Mouse (Mus musculus) thymus, adult 2 months (tissue): ENCODE results near the gene Gm20605.

Experiments
- CTCF ChIP-seq: fragments of 200-500 bp; IDR thresholded peaks from 2 replicates; pipeline ENCODE4 v1.5.1; 2012; ENCODE audit warnings: mild to moderate bottlenecking, control low read depth, low read length, moderate library complexity, borderline replicate concordance; ENCODE audit not compliant: control insufficient read depth, poor library complexity, insufficient read depth; ENCODE audit errors: extremely low read depth
- POLR2A ChIP-seq: fragments of 200-500 bp; IDR thresholded peaks from 2 replicates; pipeline ENCODE4 v1.6.1; 2012; ENCODE audit warnings: mild to moderate bottlenecking, low read length, control low read depth, moderate library complexity; ENCODE audit not compliant: control insufficient read depth, poor library complexity, insufficient read depth; ENCODE audit errors: extremely low read depth

- TF ChIP-seq CTCF (no peak), POLR2A (no peak)
These were observed 15.4 kb upstream of the Gm20605 start, which contains the start of gene Pcolce for GRCm38 (mm10) chr5:137613550-137613949.
